Mouse (Mus musculus): ENCODE results near the gene Col23a1.
A peak's percentile ranks its signal among the peaks of the same experiment; 100 is the strongest.

Col23a1 gene

DNA sequence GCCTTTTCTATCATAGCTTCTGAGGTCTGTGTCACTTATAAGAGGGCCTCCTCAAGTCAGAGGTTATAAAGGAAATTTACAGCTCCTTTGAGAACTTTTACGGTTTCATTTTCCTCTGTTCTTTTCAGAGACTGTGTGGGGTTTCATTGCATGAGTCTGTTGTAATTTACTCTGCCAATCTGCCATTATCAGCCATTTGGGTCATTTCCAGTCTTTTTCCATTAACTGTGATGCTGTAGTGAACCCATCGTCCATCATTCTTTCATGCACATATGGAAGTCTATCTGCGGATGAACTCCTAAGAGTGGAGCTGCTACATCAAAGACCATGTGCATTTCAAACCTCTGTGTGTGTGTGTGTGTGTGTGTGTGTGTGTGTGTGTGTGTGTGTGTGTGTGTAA, 192.5 kb downstream of the Col23a1 start:
- DNase-seq (ENCODE audit: low spot score in 2 of 2), result no peak

DNA sequence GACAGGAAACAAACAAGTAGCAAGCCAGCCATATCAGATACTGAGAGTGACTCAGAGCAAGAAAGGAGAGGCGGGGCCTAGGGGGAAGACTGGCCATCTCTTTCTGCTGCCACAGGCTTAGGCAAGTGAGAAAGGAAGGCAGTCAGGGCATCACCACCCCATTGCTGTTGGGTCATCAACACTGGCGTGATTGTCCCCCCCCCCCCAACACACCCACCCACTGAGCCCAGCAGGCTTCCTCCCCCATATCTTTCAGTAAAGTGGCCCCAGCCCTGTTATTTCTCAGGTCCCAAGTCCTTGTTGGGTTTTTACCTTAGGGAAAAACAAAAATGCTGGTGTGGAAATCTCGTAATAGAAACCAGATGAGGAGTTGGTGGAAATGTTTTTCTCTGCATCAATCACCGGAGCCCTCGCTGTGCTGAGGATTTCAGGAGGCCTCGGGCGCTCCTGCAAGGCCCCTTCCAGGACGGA, 195.4 kb downstream of the Col23a1 start:
- DNase-seq (ENCODE audit: low spot score in 2 of 2), result no peak

DNA sequence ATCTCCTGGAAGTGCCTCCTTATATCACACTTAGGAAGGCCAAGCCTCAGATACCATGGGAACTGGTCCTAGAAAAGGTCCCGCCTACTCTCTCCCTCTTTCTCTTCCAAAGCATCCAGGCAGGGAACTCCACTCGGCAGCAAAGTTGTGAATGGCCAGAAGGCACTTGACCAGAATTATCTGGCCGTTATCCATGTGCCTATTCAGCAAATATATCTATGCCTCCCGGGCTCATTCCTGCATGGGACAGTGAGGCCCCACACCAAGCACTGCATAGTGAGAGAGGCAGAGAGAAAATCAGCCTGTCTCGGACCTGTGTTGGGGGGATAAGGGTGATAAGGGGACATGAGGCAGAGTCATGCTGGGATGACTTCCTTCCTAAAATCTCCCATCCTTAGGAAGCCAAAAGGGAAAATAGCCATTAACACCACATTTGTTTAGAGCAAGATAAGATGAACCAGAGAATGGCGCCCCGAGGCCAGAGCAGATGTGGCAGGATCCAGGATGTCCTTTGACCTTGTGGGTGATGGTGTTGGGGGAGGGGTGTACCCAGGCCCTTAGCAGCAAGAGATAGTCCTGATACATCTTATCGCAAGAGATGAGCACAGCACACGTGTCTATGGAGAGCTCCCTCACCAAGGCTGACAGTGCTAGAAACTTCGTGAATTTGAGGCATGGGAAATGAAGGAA, 196.2 kb downstream of the Col23a1 start:
- DNase-seq (ENCODE audit: low spot score in 2 of 2), result no peak

DNA sequence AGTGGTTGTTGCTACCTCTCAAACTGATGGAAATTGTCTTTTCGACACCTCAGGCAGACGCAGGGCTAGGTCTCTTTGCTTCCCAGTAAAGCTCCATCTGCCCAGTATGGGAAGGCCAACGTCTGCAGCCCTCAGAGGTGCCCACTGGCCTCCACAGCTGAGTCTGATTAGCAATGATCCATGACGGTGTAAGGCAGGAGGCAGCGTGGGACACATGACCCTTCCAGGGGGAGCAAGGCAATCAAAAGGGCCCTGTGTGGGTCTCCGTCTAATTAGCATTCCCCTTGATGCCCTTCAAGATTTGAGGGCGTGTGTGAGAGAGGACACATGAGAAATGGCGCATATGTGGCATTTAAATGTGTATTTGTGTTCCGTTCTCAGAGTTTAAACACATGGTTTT, 199.1 kb downstream of the Col23a1 start:
- DNase-seq (ENCODE audit: low spot score in 2 of 2), result no peak

DNA sequence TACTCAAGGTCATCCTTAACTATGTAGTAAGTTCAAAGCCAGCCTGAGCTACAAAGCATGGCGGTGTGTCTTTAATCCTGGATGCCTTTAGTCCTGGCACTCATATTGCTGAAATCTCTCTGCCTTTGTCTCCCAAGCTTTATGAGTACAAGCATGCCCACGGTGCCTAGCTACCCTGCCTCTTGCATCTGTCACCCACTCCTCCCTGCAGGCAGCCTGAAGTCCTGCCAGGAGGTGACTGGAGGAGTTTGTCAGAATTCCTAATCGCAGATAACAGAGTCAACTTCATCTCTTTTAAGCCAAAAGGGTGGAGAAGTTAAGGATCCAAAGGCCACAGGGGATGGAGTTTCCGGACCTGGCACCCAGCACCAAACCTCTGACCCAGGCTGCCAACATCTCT, 203.7 kb downstream of the Col23a1 start:
- no peak for DNase-seq (ENCODE audit: low spot score in 2 of 2)

DNA sequence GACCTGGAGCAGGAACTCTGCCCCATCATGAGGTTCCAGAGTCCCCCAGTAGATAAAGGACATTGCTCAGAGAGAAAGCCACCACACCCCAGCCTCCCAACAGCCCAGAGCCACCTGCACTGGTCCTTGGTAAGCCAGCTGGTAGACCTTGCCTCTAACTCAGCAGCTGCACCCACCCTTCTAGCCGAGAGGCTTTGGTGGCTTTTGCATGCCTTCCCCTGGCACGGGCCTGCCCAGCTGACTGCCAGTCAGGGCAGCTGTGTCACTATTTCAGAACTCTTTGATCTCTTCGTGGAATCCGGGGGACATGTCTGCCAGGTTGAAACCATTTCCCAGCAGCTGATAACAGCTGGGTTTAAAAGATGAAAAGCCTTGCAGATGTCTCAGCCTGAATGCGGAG, 204.5 kb downstream of the Col23a1 start:
- DNase-seq (ENCODE audit: low spot score in 2 of 2), result no peak

DNA sequence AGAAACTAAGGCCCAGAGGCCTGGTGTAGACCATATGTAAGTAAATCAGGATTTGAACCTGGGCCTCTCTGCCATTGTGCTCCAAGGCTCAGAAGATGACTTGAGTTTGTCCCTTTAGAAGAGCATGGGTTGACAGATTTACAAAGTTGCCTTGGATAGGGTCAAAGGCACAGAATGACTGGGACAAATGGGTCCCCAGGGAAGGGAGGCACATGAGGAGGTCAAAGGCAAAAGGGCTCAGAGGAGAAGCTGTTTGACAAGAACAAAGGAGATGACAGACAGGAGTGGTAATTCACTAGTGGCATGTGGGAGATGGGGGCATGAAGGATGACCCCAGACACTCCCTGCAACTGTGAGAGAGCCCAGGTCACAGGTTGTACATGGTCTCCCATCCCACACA, 210.1 kb downstream of the Col23a1 start:
- DNase-seq (ENCODE audit: low spot score in 2 of 2), result no peak

DNA sequence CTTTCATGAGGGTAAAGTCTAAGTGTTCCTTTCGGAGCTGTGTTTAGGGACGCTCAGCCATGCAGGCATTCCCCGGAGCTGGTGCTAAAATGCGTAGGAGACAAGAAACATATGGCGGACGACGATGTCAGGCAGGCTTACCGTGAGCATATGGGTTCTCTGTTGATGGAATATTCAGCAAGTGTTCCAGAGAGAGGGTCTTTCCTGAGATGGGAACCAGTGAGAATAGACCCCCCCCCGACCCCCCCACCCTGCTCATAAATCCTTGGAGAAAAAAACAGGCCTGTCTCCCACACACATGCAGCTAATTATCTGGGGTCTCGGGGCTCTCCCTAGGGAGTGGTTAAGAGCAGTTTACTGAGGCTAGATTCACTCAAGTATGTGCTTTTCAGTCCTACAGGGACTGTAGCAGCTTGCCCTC, 212.7 kb downstream of the Col23a1 start:
- DNase-seq (ENCODE audit: low spot score in 2 of 2), result peak in 1 of 2 experiments; percentile 36

DNA sequence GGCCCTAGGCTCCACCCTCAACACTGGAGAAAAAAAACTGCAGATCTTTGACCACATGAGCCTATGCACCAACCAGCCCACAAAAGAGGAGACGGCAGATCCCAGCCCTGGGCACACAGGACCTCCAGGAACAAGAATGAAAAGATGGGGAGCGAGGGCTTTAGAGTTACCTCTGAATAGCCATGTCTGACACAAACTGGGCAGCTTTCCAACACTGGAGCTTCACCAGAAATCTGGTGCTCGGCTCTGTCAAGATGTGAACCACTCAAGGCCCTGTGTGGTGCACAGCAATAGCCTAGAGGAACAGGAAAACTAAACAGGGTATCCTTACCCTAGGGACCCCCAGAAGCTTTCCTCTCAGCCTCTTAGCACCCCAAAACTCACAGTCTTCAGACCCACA, 215.2 kb downstream of the Col23a1 start:
- no peak for DNase-seq (ENCODE audit: low spot score in 2 of 2)

DNA sequence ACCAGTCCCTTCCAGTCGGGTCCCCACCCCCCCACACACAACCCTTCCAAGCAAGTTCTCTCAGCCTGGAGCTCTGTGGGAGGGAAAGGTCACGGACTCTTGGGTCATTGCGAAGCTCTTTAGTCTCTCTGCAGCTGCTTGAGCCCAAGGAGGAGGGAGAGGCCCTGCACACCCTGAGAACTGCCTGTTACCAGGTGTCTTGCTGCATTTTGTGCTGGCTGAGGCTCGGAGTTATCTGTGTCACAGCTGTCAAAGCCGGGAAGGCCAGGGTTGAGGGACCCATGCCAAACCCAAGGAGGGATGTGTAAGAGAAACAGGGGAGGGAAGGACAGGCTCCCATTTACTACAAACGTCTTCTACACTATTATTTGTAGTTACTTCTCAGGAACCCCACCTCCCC, 218.3 kb downstream of the Col23a1 start:
- no peak for DNase-seq (ENCODE audit: low spot score in 2 of 2)

DNA sequence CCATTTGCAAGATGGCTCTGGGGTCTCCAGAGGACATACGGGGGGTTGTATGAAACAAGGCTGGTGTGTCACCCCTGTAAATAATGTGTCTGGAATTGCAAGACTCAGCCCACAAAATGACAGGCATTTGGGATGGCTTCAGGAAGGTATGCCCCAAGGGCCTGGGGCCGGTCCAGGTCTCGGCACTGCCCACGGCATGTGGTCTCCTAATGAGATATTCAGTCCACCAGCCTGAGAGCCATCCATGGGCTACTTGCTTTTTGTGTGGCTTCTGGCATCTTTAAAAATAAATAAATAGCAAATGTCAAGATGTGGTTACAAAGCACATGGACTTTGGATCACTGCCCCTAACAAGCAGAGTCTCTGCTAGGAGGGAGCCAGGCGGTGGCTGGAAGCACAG, 219.5 kb downstream of the Col23a1 start:
- DNase-seq (ENCODE audit: low spot score in 2 of 2), result no peak

DNA sequence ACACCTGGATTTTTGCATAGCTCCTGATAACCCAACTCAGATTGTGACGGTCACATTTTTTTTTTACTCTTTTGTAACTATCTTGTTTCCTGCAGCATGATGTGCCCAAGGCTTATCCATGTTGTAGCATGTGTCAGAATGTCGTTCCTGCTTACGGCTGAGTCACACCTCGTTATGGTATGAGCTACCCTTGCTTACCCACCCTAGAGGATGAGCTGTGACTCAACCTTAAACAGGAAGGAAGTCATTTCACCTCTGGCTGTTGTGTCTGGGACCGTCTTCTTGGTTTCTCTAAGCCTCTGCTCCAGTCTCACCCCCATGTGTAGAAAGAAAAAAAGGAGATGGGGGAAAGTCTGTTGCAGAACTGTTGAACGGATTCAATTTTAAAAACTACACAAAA, 223.3 kb downstream of the Col23a1 start:
- no peak for DNase-seq (ENCODE audit: low spot score in 2 of 2)

DNA sequence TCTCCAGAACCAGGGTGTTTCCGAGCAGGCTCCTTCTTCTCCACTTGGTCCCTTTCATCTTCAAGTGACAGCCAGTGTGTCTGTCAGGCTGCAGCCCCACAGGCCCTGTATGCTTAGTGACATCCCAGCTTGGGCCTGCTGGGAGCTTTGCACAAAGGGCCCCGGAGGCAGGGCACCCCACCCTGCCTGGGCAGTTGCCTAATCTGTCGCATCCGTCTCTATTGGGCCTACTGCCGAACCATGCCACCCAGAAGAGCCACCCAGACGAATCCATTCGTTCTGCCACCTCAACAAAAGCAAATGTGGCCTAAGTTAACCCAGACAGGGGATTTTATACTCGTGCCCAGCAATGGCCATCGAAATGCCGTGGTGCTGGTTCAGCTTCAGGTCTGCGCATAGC, 225.6 kb downstream of the Col23a1 start:
- DNase-seq (ENCODE audit: low spot score in 2 of 2), result no peak

DNA sequence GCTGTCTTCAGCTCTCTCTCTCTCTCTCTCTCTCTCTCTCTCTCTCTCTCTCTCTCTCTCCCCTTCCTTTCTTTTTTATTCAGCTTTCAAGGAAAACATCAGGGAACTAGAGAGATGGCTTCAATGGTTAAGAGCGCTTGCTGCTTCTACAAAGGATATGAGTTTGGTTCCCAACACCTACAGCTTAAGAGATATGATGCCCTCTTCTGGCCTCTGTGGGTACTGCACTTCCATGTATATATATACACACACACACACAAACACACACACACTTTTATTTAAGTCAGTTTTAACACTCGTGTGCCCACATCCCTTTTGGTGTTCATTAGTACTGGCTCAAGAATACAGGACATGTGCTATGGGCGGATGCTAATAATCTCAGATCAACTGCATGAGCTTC, 228.4 kb downstream of the Col23a1 start:
- DNase-seq (ENCODE audit: low spot score in 2 of 2), result no peak

DNA sequence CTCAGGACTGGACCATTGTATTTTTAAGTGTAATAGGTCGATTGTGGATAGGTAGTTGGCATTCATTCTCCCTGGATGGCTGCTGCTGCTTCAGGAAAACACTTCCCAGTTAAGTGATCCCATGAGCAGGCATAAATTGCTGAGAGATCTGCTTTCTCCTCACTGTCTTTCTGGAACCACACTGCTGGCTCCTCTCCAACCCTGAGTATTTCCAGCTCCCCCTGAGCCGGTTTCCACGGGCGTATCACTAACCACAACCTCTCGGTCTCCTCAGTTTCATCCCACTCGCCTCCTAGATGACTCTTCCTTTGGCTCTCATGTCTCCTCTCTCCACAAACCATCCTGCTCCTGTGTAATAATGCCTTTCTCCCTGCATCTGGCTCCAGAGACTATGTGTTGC, 228.9 kb downstream of the Col23a1 start:
- DNase-seq (ENCODE audit: low spot score in 2 of 2), result no peak

DNA sequence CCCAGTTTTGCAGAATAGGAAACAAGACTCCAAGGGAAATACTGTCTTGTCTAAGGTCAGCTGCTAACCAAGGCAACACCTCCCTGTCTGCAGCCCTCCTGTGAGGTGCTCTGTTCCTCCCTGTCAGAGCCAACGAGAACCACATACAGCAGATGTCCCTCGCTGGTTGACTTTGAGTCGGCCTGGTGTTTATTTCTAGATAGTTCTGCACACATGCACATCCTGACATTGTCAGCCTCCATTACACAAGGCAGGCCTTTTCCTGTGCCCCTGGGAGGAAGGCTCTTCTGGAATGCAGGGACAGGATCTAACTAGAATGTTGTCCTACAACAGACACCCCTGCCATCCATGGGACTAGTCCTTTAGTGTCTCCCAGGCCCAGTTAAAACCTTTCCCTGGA, 231.7 kb downstream of the Col23a1 start:
- no peak for DNase-seq (ENCODE audit: low spot score in 2 of 2)

DNA sequence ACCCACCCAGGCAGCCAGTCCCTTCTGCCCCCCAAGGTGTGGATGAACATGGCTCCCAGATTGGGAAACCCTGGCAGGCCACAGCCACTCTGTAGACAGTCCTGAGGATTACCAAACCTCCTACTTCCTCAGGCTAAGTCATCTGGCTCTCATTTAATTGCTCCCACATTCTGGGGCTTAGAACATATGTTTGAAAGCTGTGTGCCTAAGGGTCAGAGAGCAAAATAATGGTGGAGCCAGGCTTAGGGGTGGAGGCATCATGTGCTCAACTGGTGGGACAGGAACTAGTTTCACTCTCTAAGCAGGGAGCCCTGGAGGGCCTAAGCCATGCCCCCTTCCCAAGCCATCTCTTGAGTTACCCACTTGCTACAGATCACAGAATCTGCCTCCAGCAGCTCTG, 233.5 kb downstream of the Col23a1 start:
- no peak for DNase-seq (ENCODE audit: low spot score in 2 of 2)

DNA sequence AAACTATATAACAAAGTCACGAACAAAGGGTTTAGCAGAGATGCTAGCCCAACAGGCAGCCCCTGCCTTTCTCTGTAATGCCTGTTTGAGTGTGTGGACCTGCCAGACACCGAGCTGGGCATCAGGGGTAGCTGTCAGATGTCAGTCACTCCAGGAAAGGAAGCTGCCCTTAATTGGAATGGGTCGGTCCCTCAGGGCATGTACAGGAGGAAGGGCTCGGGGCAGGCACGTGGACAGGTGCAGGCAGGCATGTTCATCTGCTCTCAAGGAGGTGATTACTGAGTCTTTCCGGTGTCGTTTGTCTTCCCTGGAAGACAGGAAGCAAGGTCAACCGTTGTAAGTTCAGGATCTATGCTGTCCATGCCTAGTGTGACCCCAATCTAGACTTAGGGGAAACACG, 233.9 kb downstream of the Col23a1 start:
- no peak for DNase-seq (ENCODE audit: low spot score in 2 of 2)

DNA sequence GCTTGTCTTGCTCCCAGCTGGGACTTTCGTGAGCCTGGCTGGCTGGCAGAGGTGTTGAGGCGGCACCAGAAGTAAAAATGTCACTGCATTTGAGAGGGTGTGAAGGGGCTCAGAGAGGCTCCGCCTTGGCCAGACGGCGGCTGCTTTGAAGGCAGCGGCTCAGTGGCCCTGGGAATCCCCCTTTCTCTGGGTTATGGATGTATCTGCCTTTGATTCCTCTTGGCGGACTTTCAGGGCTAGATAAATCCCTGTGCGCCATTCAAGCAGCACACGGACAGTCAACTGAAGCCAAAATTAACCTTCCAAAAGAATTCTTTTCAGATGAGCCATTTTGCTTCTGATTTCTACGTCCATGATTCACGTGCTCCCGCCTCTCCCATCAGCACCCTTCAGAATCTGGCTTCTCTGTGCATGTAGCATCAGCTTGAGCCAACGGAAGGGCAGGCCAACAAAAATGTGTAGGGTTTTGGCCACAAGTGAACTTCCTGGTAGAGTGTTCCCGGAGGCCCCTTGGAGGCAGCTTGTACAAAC, 237.0 kb downstream of the Col23a1 start:
- no peak for DNase-seq (ENCODE audit: low spot score in 2 of 2)

DNA sequence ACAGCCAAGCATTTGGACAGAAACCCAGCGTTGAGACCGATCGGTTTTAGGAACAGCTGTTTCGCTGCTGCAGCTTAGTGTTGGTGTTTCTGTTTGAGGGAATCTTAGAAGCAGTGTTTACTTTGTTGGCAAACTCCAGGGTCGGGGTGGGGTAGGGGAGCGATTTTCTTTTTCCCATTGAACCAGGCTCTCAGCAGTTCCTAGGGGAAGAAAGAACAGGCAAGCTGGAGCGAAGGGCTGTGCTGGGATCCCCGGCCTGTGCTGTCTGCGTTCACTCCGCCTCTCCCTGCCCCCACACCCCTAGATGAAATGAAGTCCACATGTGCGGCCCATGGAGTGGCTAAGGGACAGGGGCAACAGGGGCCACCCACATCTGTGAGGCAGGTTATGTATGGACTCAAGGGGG, 243.4 kb downstream of the Col23a1 start:
- no peak for DNase-seq (ENCODE audit: low spot score in 2 of 2)

DNA sequence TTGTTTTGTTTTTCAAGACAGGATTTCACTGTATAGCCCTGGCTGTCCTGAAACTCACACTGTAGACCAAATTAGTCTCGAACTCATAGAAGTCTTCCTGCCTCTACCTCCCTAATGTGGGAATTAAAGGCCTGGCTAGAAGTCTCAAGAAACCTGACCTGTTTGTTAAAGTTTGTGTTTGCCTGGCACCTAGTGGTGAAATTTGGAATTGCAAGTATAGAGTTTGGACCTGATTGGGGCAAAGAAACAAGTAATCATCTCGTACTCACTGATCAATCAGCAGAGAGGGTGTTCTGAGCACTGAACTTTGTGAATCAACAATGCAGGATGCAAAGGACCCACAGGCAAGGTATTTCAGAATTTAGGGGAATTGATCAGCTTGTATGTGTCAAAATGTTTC, 244.6 kb downstream of the Col23a1 start:
- peak in 1 of 2 experiments; percentile 39 for DNase-seq (ENCODE audit: low spot score in 2 of 2)

DNA sequence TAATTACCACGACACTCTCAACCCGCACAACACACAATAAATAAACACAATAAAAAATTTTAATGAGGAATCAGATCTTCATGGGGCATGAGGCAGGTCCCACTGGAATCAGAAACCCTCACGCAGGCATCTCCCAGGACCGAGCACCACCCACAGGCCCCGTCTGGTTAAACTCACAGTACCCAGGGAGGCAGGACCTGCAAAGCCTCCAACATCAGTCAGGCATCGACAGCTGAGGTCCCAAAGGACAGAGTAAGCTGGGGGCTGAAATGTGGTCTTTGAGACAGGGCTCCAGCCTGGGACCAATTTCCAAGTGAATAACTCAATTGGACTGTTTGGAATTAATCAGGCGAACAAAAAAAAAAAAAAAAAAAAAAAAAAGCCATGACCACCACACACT, 248.7 kb downstream of the Col23a1 start:
- DNase-seq (ENCODE audit: low spot score in 2 of 2), result no peak

DNA sequence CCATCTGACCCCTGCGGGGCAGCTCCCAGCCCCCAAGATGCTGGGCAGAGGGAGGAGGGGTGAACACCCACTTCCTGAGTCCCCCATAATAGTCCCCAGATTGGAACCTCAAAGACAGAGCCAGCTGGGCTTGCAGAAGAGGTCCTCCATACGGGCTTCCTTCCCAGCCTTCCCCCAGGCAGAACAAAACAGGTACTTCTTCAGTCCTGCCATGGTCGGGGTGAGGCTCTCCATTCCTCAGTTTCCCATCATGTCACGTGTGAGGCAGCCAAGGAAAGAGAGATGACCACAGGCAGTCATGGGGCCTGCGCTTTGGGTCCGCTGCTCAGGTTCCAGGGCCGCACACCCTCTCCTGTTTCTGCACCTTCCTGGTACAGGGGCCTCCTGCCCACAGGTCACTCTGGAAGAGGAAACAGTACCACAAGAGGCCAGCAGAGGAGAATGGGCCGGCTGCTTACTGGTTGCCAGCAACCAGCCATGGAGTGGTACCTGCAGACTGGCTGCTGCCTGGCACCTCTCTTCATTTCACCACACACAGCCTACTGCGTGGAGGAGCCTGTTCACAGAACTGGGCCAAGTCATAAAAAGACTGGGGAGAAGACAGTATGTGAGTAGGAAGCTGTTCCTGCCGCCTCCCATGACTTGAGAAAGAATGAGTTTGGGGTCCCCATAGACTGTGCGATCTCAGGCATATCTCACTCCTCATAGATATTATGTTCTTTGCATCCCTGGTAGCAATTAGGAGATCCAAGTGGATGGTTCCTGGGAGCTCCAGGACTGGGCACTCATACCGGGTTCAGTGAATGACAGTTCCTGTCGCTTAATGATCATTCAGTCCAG, 249.4 kb downstream of the Col23a1 start:
- no peak for DNase-seq (ENCODE audit: low spot score in 2 of 2)

All from frontal cortex, postnatal 10 days (tissue).